Mouse (Mus musculus) frontal cortex, postnatal 14 days (tissue): ENCODE measurements around the gene Klk1b4.

Experiments
- DNase-seq, 2 experiments: peaks; one replicate each; pipeline ENCODE4 v3.0.0; 2022; ENCODE audit warnings: low spot score in 2 of 2

Klk1b4 gene

DNA sequence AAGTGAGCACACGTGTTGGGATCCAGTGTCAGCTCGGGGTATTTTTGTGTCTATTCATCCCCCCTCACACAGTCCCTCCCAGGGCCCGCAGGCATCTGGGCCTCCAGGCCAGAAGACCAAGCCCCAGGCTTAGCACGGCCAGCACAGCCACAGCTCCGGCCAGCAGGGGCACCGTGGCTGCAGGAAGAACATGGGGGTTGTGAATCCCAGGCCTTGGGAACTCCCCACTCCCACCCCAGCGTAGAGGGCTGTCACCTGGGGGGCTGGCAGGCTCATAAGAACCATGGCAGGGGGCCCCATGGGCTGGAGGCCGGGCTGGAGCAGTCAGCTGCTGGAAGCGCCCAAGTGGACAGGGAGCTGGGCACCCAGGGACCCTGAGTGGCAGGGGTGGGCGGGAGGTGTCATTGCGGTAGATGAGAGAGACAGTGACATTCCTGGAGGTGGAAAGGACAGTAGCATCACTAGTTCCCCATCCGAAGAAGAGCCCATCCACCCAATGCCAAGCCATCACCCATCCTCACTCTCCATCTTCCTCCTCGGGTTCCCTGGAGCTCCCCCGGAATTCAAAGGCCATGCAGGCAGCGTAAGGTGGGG, 45.9 kb downstream of the Klk1b4 start:
- no peak for DNase-seq

DNA sequence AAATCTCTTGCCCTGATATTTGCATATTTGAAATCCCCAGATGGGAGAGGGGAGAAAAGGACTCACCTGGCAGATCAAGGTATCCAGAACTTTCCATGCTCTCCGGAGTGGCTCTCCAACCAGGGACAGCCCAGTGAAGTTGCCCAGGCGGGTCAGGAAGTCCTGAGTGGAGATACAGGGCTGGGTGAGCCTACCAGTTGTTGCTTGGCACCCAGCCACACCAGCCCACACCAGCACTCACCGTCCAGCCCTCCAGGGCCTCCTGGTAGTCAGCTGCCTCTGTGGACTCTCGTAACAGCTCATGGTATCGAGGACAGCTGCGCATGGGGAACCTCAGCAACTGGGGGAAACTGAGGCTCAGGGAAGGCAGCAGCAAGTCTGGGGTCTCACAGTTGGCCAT, 47.7 kb downstream of the Klk1b4 start:
- no peak for DNase-seq

GRCm38 (mm10) chr7:44257278-44257677, 50.0 kb downstream of the Klk1b4 start, which contains the start of gene Acp4:
Acp4 (minus strand) TSS chr7:44257378.
- DNase-seq: no peak

- DNase-seq: no peak
These were observed 53.2 kb downstream of the Klk1b4 start for GRCm38 (mm10) chr7:44260410-44260809.

GRCm38 (mm10) chr7:44261147-44261546, 53.9 kb downstream of the Klk1b4 start, which contains the start of gene Gm15517:
Gm15517 (plus strand) TSS chr7:44261447.
- DNase-seq: no peak
